ENCODE assay signal across 8 mouse cellular contexts in the genomic region with DNA sequence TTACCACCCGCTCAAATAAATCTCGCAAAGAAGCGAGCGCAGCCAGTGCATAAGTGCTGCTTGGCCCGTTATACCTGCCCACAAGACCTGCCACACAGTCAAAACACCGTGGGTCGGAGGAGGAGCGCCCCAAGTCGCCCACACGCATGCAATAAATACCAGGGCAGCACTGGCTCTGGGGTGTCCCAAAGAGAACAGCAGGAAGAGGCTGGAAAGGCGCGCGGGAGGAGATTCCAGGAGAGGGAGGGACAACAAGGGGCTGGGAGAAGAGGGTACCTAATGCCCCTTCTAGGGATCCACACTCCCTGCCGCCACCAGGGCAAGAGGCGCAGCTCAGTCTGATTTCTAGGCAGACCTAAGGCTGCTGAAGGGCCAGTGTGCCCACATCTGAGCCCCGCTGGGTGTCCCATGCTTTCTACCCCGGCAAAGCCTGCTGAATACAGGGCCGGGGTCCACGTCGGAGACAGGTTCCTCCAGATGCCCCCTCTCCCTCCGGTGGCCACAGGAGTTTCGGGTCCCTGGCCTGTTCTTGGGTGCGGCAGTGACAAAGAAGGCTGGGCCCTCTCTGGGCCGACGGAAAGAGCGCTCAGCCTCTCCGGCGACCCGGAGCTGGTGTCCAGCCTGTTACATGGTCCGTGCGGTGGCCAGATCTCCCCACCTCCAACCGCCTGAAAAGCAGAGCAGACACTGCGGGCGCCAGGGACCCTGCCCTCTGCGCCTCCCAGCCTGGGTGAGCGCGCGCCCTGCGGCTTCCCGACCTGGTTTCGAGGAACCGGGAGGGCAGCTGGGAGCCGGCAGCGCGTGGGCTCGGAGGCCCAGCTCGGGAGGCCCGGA. TPM values are rescaled to one million over a fixed set of nuclear protein-coding genes. Genes with fewer than 3 reads are reported as not detected.
DNase-seq lines count a peak whose midpoint lies in the region; ATAC-seq and TF ChIP-seq lines count a peak whose summit lies in the region.

No protein-coding gene starts in this region.

- 5% methylated on average over 48 of the region's 48 CpGs for WGBS in kidney, adult 2 months
- under 1% methylated on average over 48 of the region's 48 CpGs for WGBS in embryonic facial prominence, embryonic 13.5 days
- WGBS in intestine, embryonic 15.5 days, result 1% methylated on average over 48 of the region's 48 CpGs
- under 1% methylated on average over 48 of the region's 48 CpGs for WGBS in neural tube, embryonic 11.5 days
- WGBS in cerebellum, adult 2 months, result 1% methylated on average over 48 of the region's 48 CpGs

- peak; percentile 21; the same call in 1 of the 2 replicates for ATAC-seq in embryonic facial prominence, embryonic 13.5 days (ENCODE audit: insufficient number of reproducible peaks, insufficient read depth, low FRiP score, low TSS enrichment, low read depth)
- peak; percentile 15; the same call in 1 of the 2 replicates for ATAC-seq in intestine, embryonic 15.5 days
- peak; percentile 8; the same call in 1 of the 2 replicates for ATAC-seq in neural tube, embryonic 11.5 days (ENCODE audit: insufficient read depth, low FRiP score, low TSS enrichment)

- H3K4me1 ChIP-seq in kidney, adult 2 months (ENCODE audit: control insufficient read depth, insufficient read depth, low read length), result no peaks in the 10 kb centered on the region
- H3K4me1 ChIP-seq in embryonic facial prominence, embryonic 13.5 days, result peaks cover 48% of the 10 kb centered on the region
- H3K4me1 ChIP-seq in intestine, embryonic 15.5 days (replicated peaks), result peaks cover 43% of the 10 kb centered on the region
- H3K4me1 ChIP-seq in neural tube, embryonic 11.5 days (ENCODE audit: control insufficient read depth, insufficient read depth, low read length), result peaks cover 40% of the 10 kb centered on the region
- H3K4me1 ChIP-seq in cerebellum, adult 2 months (ENCODE audit: control insufficient read depth, insufficient read depth, low read length), result peaks cover 5% of the 10 kb centered on the region; the same call in 1 of the 2 replicates

- H3K36me3 ChIP-seq in kidney, adult 2 months (ENCODE audit: control insufficient read depth, insufficient read depth, low read length), result no peaks in the 10 kb centered on the region
- H3K36me3 ChIP-seq in embryonic facial prominence, embryonic 13.5 days, result no peaks in the 10 kb centered on the region
- H3K36me3 ChIP-seq in intestine, embryonic 15.5 days, result no peaks in the 10 kb centered on the region
- H3K36me3 ChIP-seq in neural tube, embryonic 11.5 days (ENCODE audit: control insufficient read depth, insufficient read depth, low read length), result no peaks in the 10 kb centered on the region

- peak overlapping the region; percentile 91 for H3K4me2 ChIP-seq in embryonic facial prominence, embryonic 13.5 days
- H3K4me2 ChIP-seq in intestine, embryonic 15.5 days (replicated peaks), result peak overlapping the region; percentile 97
- peak overlapping the region; percentile 91 for H3K4me2 ChIP-seq in neural tube, embryonic 11.5 days (ENCODE audit: low read depth)

- no peak for TF ChIP-seq POLR2A in kidney, adult 2 months (IDR thresholded peaks at IDR 0.05; ENCODE audit: low read depth, low read length)
- TF ChIP-seq POLR2A in cerebellum, adult 2 months (IDR thresholded peaks at IDR 0.05; ENCODE audit: borderline replicate concordance, insufficient read depth, low read length), result no peak

- no peak overlapping the region for H3K27ac ChIP-seq in kidney, adult 2 months (ENCODE audit: insufficient read depth, low read depth, low read length)
- H3K27ac ChIP-seq in embryonic facial prominence, embryonic 13.5 days, result peak overlapping the region; percentile 89
- no peak overlapping the region for H3K27ac ChIP-seq in intestine, embryonic 15.5 days
- peak overlapping the region; percentile 84 for H3K27ac ChIP-seq in neural tube, embryonic 11.5 days (ENCODE audit: low read depth, low read length)
- H3K27ac ChIP-seq in cerebellum, adult 2 months (ENCODE audit: insufficient read depth, low read length), result no peak overlapping the region

- H3K9ac ChIP-seq in embryonic facial prominence, embryonic 13.5 days, result peak overlapping the region; percentile 83
- no peak overlapping the region for H3K9ac ChIP-seq in intestine, embryonic 15.5 days
- peak overlapping the region; percentile 59 for H3K9ac ChIP-seq in neural tube, embryonic 11.5 days (ENCODE audit: low read length)

- H3K9me3 ChIP-seq in embryonic facial prominence, embryonic 13.5 days, result no peaks in the 10 kb centered on the region
- H3K9me3 ChIP-seq in intestine, embryonic 15.5 days, result no peaks in the 10 kb centered on the region
- H3K9me3 ChIP-seq in neural tube, embryonic 11.5 days (ENCODE audit: control insufficient read depth, low read length), result no peaks in the 10 kb centered on the region

- H3K27me3 ChIP-seq in kidney, adult 2 months (replicated peaks; ENCODE audit: control insufficient read depth, insufficient read depth, low read length), result peaks cover 19% of the 10 kb centered on the region
- peaks cover 93% of the 10 kb centered on the region for H3K27me3 ChIP-seq in embryonic facial prominence, embryonic 13.5 days
- H3K27me3 ChIP-seq in intestine, embryonic 15.5 days (replicated peaks), result peaks cover 84% of the 10 kb centered on the region
- peaks cover 63% of the 10 kb centered on the region for H3K27me3 ChIP-seq in neural tube, embryonic 11.5 days (ENCODE audit: control insufficient read depth, insufficient read depth, low read length)
- H3K27me3 ChIP-seq in cerebellum, adult 2 months (ENCODE audit: control insufficient read depth, insufficient read depth, low read length), result peaks cover 27% of the 10 kb centered on the region; the same call in 1 of the 2 replicates

- peak overlapping the region; percentile 9; the same call in 1 of the 2 replicates for H3K4me3 ChIP-seq in kidney, adult 2 months (ENCODE audit: insufficient read depth, low read depth, low read length)
- H3K4me3 ChIP-seq in embryonic facial prominence, embryonic 13.5 days, result peak overlapping the region; percentile 78
- H3K4me3 ChIP-seq in intestine, embryonic 15.5 days (replicated peaks), result peak overlapping the region; percentile 59
- peak overlapping the region; percentile 87 for H3K4me3 ChIP-seq in neural tube, embryonic 11.5 days (ENCODE audit: low read depth, low read length)
- no peak overlapping the region for H3K4me3 ChIP-seq in cerebellum, adult 2 months (replicated peaks; ENCODE audit: insufficient read depth, low read depth, low read length)

- no peak for TF ChIP-seq CTCF in kidney, adult 2 months (conservative IDR thresholded peaks at IDR 0.05; ENCODE audit: insufficient read depth, insufficient read length, low read depth, low read length)
- TF ChIP-seq CTCF in cerebellum, adult 2 months (IDR thresholded peaks at IDR 0.05; ENCODE audit: borderline replicate concordance, insufficient read depth, low read depth, low read length), result no peak

- DNase-seq in kidney, adult 2 months, result no peak
- no peak for DNase-seq in kidney, postnatal 14 days
- no peak for DNase-seq in neural tube, embryonic 11.5 days (ENCODE audit: low spot score)
- DNase-seq in cerebellum, adult 2 months, result no peak
- DNase-seq in ovary, postnatal 36 days (ENCODE audit: low spot score), result no peak
- DNase-seq in lung, postnatal 4 days, result no peak

RNA-seq across cellular contexts. Expression of a gene that starts 0.7 kb away (rescaled TPM):
- polyA plus RNA-seq in kidney, adult 2 months (2012; rRNA removed), result 0.68 and 1.9 TPM in 2 replicates
- 8.6 and 11.6 TPM in 2 replicates for polyA plus RNA-seq in embryonic facial prominence, embryonic 13.5 days (2015; fragmentation: Nextera tagmentation; extraction: Ambion mirVana)
- polyA plus RNA-seq in intestine, embryonic 15.5 days (2015; fragmentation: Nextera tagmentation; extraction: Ambion mirVana), result 0.88 and 1.3 TPM in 2 replicates
- polyA plus RNA-seq in neural tube, embryonic 11.5 days (2014; fragmentation: Nextera tagmentation; extraction: Ambion mirVana), result 12.9 and 13.0 TPM in 2 replicates
- 9.1 and 9.4 TPM in 2 replicates for polyA plus RNA-seq in cerebellum, adult 2 months (2012; rRNA removed)

Comparison
In these comparisons a context has a peak if more than half of its experiments do, and no peak if none do; other contexts are left out.
1. H3K27ac ChIP-seq: peak in embryonic facial prominence, embryonic 13.5 days (single experiment) and neural tube, embryonic 11.5 days (single experiment); none in kidney, adult 2 months (single experiment), intestine, embryonic 15.5 days (single experiment) and cerebellum, adult 2 months (single experiment).
2. Peak in every context shown above with its lines, with median percentiles within 50 percentile points of each other: ATAC-seq and H3K4me2 ChIP-seq.